Mouse (Mus musculus) frontal cortex, postnatal 10 days (tissue): Measurements from ENCODE around the gene Lrit2.
A peak's percentile ranks its signal among the peaks of the same experiment; 100 is the strongest.

Experiments
- DNase-seq, 2 experiments: peaks; one replicate each; pipeline ENCODE4 v3.0.0; 2022; ENCODE audit warnings: low spot score in 2 of 2, mixed read lengths in 1 of 2

The Lrit2 gene

DNA sequence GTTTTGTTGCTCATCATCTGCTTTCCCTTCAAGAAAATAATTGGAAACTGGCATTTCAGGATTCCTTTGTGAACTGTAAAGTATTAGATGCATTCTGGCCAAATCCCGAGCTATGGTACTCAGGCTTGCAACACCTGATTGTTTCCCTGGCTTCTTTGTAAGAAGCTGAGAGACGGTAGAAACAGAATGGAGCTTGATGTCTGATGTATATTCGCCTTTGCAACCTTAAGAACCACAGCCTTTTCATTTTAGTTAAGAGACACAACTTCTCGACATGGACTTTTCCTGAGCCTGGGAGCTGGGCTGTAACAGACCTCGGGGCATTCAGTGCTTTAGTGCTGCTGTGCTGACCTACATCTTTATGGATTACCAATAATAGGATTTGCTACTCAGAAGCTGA, at the start of gene Lrit2:
Gene Lrit2, plus strand, starts transcription at position 301 of the 400 bp plus-strand sequence.
- no peak for DNase-seq

DNA sequence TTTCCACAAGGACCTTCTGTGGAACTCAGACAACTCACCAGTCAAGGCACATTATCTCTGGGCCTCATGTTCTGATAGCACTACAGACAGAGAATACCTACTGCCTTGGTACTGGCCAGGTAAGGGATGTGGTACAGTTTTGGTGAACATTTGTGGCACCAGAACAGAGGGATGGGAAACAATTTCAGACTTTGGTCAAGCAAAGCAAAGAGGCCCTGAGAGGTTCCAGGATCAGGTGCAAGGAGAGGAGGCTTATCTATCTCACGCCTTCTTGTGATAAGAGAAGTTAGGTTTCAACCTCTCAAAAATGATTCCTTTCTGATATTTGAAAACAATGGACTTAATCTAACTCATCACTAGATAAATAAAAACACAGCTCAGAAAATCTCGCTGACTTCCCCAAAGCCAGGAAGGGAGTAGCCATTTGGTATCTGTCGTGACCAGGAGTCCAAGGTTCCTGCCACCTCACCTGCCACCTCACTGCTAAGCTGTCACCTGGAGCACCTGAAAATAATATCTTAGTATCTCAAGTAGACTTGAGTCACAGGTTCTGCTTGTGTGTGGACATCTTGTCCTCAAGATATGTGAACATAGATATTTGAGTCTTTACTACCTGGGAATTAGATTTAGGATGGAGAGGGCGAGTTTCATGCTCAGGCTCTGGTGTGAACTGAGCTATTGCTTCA, 40.3 kb upstream of the Lrit2 start:
- DNase-seq = no peak

DNA sequence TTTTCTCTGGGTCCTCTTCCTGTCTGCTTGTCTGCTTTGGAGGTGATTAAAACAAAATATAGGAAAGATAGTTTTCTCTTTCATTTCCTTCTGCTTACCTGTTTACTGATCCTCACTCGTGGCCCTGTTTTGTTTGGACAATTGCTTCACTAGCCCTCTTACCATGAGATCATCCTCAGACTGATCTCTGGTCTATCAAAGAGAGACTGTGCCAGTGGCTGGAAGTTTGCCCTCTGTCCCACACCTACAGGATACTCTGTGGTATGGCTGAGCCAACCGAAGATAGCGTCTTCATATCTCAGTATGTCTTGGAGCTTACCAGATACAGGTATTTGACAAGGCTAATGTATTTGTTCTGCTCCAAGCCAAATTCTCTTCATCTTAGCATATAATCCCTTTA, 39.8 kb upstream of the Lrit2 start:
- DNase-seq = no peak

DNA sequence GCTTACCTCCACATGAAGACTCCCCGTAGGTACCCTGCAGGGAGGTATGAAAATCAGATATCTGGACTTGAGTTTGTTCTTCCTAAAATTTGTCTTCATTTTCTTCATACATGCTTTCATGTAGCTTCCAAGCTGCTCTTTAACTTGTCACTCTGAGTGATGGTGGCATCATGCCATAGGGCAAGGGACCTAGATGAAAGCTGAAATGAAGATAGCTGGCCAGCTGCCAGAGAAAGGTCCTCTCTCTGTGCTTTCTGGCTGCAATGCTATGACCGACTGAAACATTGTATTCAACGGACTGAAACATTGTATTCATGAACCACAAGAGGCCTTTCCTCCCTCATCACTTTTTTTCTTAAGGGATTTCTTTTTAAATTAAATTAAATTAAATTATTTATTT, 39.2 kb upstream of the Lrit2 start:
- DNase-seq = no peak

DNA sequence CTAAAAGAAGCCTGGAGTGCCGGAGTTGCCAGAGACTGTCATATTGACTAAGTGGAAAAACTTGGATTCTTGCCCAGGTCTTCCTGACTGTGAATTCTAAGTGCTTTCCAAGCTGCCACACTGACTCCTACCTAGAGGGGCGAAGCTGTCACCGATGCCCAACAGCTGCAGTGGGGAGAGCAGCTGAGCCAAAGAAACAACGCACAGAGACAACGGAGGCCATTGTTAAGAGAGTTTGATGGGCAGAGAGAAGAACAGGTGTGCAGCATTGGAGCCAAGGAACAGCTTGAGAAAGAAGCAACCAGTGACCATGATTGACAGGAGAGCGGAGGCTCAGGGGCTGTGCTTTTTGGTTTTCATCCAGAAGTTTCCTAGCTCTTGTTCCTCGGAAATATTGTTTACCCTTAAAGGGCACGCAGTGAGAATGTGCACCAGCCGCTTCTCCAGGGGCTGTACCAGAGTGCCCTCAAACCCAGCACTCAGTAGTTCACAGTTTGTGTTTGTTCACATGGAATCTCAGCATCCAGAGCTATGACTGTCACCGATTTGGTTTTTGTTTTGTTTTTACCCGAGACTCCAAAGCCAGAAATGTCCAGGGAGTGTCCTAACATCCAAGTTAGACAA, 35.1 kb upstream of the Lrit2 start:
- no peak for DNase-seq

DNA sequence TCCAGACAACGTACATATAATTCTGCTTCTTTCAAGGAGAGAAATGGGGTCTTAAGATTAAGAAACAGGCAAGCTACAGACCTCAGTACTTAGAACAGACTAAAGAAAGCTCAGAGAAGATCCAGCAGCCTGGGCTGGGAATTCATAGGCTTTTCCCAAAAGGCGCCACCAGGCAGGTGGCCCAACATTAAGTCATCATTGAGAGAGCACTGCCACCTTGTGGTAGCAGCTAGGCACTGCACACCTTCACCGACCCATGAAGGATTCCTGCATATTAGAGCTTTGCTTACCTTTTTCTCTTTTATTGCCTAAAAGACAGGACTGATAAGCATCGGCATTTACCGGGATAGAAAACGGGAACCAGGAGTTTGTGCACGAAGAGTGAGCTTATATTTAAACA, 34.5 kb upstream of the Lrit2 start:
- DNase-seq = peak; percentile 43 to 77

DNA sequence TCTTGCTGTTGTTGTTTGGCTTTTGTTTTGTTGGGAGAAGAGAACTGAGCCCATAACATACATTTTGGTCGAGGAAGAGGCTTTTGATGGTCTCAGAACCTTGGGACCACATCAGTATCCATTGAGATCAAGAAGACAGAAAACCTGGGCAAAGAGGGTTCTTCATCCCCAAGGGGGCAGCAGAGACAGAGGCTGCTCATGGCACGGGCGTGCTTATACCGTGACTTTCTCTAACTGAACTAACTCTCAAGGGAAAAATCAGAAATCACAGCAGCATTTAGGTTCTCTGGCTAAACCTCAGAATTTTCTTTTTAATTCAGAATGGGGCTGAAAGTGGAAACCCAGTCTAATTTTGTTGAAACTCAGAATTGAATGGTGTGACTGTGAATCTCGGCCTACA, 33.3 kb upstream of the Lrit2 start:
- DNase-seq = no peak

DNA sequence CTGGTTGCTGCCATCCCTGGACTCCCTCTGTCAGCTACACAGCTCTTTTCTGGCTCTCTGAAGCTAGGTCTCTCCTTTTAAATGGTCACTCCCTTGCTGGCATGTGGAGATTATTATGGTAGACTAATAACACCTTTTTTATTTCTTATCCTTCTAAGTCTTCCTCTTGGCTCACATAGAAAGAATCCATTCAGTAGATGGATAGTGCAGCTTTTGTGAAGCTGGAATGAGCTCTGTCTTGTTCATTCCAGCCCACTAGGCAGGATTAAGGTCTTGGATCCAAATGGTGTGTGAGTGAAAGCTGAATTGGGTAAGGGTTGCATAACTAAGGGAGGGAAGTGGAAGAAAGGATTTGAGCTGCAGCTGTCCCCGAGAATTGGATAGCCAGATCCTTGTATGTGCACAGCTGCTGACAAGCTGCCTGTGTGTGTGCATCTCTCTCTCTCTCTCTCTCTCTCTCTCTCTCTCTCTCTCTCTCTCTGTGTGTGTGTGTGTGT, 18.8 kb upstream of the Lrit2 start, which contains the start of gene Rgr:
Gene Rgr, minus strand, starts transcription at position 51 of the 497 bp plus-strand sequence.
- DNase-seq = no peak

DNA sequence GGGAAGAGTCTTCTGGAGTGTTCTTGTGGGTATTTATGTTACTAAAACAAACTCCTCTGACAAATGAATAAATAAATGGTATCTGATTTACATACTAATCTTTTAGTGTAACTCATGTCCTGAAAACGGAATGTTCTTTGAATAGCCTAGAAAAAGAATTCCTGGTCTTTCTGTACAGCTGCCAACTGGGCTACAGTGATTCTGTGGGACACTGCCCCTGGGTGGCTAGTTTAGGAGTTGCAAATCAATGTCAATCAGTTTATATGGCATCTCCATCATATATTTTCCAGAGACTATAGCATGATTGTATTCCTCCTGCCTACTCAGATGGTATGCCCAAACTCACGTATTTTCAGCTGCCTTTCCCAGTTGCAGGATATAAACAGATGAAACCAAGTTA, 2.9 kb upstream of the Lrit2 start:
- DNase-seq = no peak

DNA sequence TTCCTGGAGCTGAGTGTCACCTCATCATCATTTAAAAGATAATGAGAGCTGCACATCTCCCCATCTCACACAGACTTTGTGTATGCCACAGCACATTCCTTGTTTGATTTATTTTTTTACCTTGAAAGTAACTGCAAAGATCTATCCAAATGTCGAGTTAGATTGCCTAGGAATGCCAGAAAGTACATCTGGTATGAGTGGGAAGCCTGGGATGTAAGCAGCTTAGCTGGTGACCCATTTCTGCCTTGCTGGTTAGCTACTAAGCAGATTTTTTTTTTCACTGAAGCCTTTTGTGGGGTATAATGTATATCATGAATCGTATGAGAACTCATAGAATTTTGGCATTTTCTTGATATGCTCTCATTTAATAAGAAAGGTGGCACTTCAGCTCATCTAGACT, 1.1 kb upstream of the Lrit2 start:
- DNase-seq = no peak

DNA sequence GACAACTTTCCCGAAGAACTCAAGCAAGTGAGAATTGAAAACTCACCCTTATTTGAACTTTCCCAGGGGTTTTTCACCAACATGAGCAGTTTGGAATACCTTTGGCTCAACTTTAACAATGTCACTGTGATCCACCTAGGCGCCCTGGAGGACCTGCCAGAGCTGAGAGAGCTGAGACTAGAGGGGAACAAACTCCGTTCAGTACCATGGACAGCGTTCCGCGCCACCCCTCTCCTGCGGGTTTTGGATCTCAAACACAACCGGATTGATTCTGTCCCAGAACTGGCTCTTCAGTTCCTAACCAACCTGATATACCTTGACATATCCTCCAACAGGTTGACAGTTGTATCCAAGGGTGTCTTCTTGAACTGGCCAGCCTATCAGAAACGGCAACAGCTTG, 787 bp downstream of the Lrit2 start:
- peak in 1 of 2 experiments; percentile 18 for DNase-seq

DNA sequence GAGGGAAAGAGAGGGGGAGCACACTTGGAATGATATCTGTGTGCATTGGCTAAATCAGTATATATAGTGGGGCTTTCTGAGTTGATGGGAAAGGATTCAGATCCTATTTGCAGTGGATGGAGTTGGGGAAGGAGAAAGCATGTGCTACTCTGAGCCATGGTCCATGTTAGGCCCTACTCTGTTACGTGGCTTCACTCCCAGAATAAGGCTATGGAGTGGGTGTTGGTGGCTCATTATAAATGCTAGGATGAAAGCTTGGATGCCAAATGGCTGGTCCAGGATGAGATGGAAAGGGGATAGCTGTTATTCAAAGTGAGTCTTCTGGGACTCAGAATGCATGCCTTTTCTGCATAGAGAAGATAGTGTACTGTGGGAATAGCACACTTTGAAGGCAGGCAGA, 13.0 kb downstream of the Lrit2 start:
- no peak for DNase-seq

DNA sequence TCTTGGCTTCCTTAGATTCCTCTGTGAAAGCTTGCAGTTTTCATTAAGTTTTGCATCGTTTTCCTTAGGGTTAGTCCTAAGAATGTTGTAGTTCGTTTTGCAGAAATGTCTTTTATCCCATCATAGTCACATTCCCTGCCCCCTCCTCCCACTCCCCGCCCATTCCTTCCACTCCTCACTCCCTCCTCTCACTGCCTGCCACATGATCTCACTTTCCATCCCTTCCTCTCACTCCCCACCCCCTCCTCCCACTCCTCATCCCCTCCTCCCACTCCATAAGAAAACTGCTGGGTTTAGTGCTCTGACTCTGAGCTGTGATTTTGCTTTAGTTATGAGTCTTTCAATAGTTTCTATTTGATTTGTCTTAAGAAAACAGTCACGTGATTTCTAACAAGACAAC, 16.0 kb downstream of the Lrit2 start:
- no peak for DNase-seq

DNA sequence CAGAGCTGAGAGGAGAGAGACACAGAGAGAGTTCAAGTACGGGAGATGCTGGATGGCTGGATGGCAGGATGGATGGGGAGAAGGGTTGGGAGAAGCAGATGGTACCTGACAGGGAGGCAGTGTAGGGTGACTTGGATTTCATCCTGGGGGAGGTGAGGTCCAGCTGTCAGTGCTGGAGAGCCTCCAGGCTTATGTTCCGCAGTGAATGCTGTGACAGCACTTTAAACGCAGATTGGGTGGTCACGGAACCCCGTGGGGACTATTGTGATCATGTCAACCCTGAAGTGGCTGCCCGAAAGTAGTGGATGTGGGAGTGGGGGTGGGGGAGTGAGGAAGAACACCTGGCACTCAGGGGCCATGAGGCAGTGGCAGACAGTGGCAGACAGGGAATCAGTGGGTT, 26.7 kb downstream of the Lrit2 start:
- DNase-seq = no peak

DNA sequence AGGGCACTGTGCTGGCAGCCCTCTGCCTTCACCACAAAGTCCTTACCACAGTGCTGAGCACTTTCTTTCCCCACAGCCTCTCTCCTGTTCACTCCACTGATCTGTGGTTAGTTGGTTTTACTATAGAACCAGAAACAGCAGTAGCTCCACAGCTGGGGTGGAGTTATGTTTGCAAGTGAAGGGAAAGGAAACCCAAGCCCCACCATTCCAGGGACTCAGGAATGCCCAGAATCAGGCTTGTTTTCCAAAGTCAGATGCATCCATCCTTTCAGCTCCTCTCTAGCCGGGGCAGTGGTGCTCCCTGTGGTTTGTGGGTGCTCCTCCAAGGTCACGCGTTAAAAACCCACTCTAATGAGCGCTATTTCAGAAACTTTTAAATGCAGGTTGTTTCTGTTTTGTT, 27.8 kb downstream of the Lrit2 start:
- DNase-seq = no peak

DNA sequence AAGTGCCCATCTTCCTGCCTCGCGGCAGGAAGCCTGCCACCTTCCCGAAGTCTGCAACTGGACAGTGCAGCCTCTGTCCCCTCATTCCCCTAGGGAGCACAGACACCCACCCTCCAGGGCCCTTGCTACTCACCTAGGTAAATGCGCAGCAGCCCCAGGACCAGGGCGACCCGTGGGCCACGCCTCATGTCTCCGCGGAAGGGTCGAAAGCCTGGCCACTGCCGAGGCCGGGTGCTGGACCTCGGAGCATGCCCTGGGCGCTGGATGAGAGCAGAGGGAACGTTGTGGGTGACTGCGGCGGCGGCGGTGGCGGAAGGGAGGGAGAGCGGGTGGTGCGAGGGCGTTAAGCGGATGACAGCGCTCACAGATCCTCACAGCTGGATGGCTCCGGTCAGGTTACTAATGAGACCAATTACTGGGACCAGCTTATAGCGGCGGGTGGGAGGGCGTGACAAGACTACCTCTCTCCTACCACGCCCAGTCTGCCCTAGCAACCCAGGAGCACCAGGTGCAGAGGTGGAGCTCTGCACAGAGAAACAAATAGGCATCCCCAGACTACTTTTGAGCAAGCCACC, 30.3 kb downstream of the Lrit2 start, which contains the start of gene Cdhr1:
Gene Cdhr1, minus strand, starts transcription at position 392 of the 575 bp plus-strand sequence.
- no peak for DNase-seq

DNA sequence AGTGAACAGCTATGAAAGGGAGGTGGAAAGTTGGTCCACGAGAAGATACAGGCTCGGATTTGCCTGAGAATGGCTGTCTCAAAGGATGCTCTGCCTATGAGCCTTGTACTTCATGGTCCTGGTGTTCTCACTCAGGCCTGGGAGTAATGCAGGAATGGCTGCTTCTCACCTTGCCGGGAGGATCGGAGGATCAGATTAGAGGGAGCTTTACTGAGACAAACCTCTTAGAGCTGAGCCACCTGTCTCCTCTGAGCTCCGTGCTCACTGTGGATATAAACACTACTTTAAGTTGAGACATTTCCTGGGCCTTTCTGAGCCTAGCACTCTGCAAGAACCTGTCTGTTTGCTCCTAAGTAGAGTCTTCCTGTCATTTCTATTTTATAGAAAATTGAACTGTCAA, 33.8 kb downstream of the Lrit2 start:
- DNase-seq = no peak

DNA sequence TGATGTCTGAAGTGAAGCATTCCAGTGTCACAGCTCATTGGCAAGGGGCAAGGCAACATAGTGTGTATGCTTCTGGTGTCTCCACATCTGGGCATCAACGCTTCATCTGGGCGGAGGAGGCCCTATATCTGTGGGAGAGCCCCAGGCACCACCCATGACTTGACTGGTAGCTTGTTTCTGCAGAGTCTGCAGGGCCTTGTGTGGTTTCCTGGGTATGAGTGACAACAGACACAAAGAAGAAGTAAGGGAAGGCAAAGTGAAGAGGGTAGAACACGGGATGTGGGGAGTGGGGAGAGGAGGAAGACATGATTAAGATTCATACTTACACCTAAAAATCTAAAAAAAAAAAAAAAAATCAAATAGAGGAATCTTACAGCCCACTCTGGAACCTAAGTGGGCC, 34.8 kb downstream of the Lrit2 start:
- DNase-seq = no peak

DNA sequence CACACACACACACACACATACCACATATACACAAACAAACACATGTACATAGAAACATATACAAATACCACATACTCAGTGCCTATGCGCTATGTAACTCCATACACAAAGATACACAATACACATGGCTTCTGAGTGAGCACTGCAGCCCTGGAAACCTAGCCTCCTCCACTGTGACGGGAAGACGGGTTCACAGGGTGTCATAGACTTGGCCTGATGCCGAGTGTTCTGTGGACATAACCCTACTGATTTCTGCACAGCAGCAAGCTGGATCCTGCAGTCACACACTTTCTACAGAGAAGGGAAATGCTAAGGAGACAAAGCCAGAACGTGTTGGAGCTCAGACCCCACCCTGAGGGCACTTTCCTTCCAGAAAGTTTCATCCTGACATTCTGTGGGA, 37.0 kb downstream of the Lrit2 start:
- DNase-seq = no peak

DNA sequence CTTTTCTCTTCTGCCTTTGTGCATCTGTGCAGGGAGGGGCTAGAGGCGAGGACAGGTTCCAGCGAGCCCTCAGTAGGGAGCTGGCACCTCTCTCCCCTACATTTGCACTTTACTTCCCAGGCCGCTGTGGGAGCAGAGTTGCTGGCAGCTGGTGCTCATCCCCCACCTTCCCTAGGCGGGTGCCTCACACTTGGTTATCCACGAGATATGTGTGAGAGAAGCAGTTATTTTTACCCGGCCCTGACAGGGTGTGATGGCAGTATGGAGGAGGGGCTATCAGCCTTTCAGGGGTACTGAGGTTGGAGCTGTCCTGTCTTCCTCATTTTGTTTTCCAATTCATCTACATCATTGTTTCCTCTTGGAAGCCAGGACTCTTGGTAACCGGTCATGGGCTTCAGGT, 38.1 kb downstream of the Lrit2 start:
- peak in 1 of 2 experiments; percentile 18 for DNase-seq

DNA sequence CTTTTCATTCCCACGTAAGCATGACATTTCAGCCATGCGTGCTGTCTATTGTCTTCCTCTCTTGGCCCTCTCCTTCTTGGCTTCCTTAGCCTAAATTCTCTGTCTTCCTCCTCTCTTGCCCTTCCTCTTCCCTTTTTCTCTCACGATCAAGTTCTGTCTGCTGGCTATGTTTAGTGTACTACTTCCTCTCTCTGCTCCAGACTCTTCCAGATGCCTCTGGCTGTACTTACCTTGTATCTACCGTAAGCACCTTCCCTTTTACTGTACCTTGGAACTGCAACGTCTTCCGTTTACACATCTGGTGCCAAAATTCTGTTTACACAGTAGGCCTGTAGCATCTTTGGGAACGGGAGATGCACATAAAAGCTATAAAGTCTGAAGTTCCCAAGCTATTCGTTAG, 41.7 kb downstream of the Lrit2 start:
- no peak for DNase-seq

DNA sequence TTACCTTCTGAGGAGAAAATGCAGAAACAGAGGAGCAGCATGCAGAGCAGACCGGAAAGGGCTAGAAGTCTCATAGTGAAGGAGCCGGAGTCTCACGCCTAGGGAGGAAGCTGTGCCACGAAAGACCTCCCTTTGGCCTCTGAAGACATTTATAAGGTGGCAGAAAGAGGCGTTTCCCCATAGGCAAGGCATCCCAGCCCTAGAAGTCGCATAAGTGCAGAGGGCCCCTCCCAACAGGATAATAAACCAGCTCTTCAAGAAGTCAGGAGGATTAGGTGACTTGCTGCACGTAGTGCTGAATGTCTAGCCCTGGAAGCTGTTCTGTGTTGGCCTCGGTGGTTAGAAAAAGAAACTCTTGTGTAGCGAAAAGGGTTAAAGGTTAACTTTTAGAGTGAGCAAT, 42.2 kb downstream of the Lrit2 start:
- no peak for DNase-seq

DNA sequence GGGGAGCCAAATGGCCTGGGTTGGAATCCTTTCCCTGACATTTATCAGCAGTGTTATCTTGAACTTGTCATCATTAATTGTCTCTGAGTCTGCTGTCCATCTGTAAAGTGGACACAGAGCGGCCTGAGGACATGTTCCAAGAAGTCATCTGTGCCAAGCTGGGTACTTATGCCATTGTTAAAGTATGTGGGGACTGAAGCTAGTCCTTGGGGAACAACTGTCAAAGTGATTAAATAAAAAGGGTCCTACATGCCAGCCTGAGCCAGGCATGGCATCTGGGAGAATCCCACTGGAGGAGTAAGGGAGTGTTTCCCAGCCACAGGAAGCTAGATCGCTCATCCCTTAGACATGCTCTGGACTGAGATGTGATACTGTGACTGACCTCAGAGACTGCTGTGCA, 42.7 kb downstream of the Lrit2 start:
- no peak for DNase-seq
